Mouse (Mus musculus) cortical plate, adult 2 months (tissue): ENCODE measurements around the gene Mrpl1.
A peak's percentile ranks its signal among the peaks of the same experiment; 100 is the strongest.

ENCODE experiments used
- CTCF ChIP-seq: fragments of 200-500 bp; IDR thresholded peaks from 2 replicates; pipeline ENCODE4 v1.5.1; 2011; ENCODE audit warnings: mild to moderate bottlenecking, control low read depth, low read length; ENCODE audit not compliant: insufficient read depth; ENCODE audit errors: extremely low read depth
- POLR2A ChIP-seq: fragments of 200-500 bp; IDR thresholded peaks from 2 replicates; pipeline ENCODE4 v1.6.1; 2011; ENCODE audit warnings: mild to moderate bottlenecking, low read length, control low read depth; ENCODE audit not compliant: insufficient read depth; ENCODE audit errors: extremely low read depth

DNA sequence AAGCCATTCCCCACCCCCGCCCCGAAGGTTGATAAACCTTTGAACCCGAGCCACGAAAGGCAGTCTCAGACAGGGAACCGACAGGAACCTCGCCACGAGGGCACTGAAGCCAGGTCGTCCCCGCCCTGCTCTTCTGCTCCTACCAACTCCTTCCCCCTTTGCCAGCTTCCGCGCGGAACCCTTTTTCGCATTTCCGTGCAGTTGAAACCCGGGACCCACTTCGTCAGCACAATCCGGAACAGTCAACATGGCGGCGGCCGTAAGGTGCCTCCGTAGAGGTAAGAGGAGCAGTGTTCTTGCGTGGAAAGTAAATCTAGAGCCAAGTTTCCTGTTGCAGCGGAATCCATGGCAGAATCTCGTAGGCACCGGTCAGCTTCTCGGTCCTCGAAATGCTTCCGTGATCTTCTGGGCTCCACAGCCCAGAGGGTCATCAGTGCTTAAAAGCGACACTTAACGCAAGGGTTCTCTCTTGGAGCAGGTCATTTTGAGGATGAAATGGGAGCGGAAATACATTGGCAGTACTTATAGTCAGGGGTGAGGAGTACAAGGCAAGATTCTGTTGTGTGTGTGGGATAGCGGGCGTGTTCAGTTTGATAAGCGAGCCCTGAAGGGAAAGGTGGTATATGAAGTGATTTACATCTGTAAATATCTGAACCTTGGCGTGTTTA, 757 bp downstream of the Mrpl1 start:
- no peak for TF ChIP-seq CTCF
- TF ChIP-seq POLR2A: peak; percentile 94
